Mouse (Mus musculus) neural tube, embryonic 12.5 days (tissue): Measurements from ENCODE around the gene Nhsl1. TPM values are rescaled to one million over a fixed set of nuclear protein-coding genes. Genes with fewer than 3 reads are reported as not detected.
A peak's percentile ranks its signal among the peaks of the same experiment; 100 is the strongest.

ENCODE experiments used
- ATAC-seq: fragments of 200-750 bp; cut with Nextera tagmentation; 2 replicates; pipeline ENCODE4 v1.8.0; 2017; ENCODE audit warnings: low read depth, mild to moderate bottlenecking, moderate TSS enrichment, moderate library complexity; ENCODE audit not compliant: low FRiP score
- H3K27ac ChIP-seq: fragments of 300-500 bp; sonication (generic); 2 replicates; pipeline ENCODE4 v1.5.1; 2016
- H3K27me3 ChIP-seq: fragments of 300-500 bp; sonication (generic); replicated peaks from 2 replicates; pipeline ENCODE4 v1.6.1; 2016; ENCODE audit warnings: mild to moderate bottlenecking
- H3K36me3 ChIP-seq: fragments of 300-500 bp; sonication (generic); 2 replicates; pipeline ENCODE4 v1.6.1; 2016; ENCODE audit warnings: mild to moderate bottlenecking
- H3K4me1 ChIP-seq: fragments of 300-500 bp; sonication (generic); 2 replicates; pipeline ENCODE4 v1.6.1; 2016
- H3K4me2 ChIP-seq: fragments of 300-500 bp; sonication (generic); replicated peaks from 2 replicates; pipeline ENCODE4 v1.6.1; 2016; ENCODE audit warnings: mild to moderate bottlenecking
- H3K4me3 ChIP-seq: fragments of 300-500 bp; sonication (generic); 2 replicates; pipeline ENCODE4 v1.5.1; 2016
- H3K9ac ChIP-seq: fragments of 300-500 bp; sonication (generic); 2 replicates; pipeline ENCODE4 v1.6.1; 2016; ENCODE audit warnings: mild to moderate bottlenecking
- H3K9me3 ChIP-seq: fragments of 300-500 bp; sonication (generic); 2 replicates; pipeline ENCODE4 v1.6.1; 2016; ENCODE audit warnings: mild to moderate bottlenecking
- WGBS: fragments of 180-500 bp; shearing (Covaris S2); methylation state at CpG from one replicate; pipeline ENCODE4 v1.1.7; 2016; 5-methylcytosine and 5-hydroxymethylcytosine counted together
- polyA plus RNA-seq: library from polyadenylated mRNA; unstranded; fragments of >200 nt; fragmentation: Nextera tagmentation; extraction: Ambion mirVana; gene quantifications from 2 replicates; pipeline ENCODE4 v1.2.1, GENCODE M21; 2016

The Nhsl1 gene
- polyA plus RNA-seq, 1 experiment from 2014 or later, result 18.9 TPM

DNA sequence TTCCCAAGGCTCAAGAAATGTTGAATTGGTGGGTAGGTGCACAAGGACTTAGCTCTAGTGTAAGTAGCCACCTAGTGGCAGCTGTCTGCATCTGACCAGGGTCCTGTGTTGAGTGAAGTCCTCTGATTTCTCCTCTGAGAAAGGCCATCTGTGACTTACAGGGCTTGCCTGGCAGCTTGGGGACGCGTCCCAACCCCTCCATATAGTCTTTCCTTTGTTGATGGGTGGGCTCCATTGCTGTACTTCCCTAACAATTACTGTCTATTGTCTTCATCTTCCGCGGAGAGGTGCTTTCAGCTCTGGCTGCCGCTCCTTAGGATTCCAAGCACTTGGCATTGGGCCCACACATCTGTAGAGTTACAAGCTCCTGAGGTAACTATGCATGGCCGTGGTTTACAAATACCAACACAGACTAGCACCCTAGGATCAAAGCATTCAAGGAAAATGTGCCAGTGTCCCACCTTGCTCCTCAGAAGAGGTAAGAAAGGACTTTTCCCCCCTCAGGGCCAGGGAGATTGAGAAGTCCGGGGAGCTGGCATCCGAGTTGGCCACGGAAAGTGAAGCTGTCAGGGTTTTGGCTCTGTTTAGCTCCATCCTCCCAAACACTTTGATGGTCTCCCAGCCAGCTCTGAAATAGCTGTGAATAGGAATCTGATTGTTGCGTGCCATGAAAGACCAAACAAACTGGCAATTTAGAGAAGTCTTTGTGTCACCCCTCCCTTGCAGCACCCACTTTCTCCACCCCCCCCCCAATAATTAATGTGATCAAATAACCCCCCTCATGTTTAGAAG lies 70.2 kb downstream of the Nhsl1 start:
- Histone ChIP-seq H3K36me3 (no peaks in the 10 kb centered on the region), H3K9me3 (no peaks in the 10 kb centered on the region), H3K9ac (no peak overlapping the region), H3K27ac (no peak overlapping the region), H3K4me1 (0 out of 2 replicates have a peak, but pooled peaks cover 6% of the 10 kb centered on the region), H3K27me3 (no peaks in the 10 kb centered on the region), H3K4me2 (no peak overlapping the region; the same call in 1 of the 2 replicates), H3K4me3 (no peak overlapping the region)
- ATAC-seq, result peak; percentile 76
- WGBS, result 20% methylated on average over 10 of the region's 10 CpGs

DNA sequence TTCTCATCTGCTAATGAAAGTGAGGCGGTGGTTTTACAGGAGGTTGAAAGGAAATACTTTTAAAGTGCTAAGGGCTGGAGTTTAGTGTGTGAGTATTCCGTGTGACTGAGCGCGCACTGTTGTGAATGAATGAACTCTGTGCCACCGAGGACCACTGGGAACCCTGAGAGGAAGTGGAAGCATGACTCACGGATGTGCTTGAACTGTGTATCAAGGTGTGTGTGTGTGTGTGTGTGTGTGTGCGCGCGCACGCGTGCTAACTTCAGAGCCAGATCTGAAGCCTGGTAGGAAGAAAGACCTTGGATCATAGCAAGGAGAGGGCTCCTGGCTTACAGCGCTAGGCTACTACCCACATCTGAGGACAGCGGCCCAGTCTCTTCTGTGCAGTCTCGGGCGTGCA lies 71.2 kb downstream of the Nhsl1 start:
- 88% methylated on average over 15 of the region's 15 CpGs for WGBS
- no peaks in the 10 kb centered on the region for H3K36me3 ChIP-seq
- no peak overlapping the region for H3K4me3 ChIP-seq
- no peaks in the 10 kb centered on the region for H3K9me3 ChIP-seq
- H3K27me3 ChIP-seq, result no peaks in the 10 kb centered on the region
- H3K4me1 ChIP-seq, result 0 out of 2 replicates have a peak, but pooled peaks cover 6% of the 10 kb centered on the region
- no peak for ATAC-seq
- H3K9ac ChIP-seq, result no peak overlapping the region
- H3K4me2 ChIP-seq, result no peak overlapping the region
- no peak overlapping the region for H3K27ac ChIP-seq

DNA sequence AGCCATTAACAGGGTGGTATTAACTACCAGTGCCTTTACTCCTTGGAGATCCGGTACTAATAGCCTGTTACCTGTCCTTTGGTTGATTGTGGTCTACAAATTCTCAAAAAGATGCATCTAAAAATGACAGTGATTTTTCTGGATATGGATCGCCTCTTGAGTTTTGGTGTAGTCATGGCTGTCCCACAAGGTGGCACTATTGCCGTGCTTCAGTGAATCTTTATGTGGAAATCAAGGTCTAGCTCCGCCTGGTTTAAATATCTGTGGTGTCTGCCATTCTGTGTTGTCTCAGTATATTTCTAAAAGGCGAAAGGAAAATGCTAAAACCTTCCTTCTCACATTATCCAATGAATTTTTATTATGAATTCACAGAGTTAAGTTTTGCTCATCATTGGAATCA lies 72.8 kb downstream of the Nhsl1 start:
- no peak overlapping the region for H3K4me2 ChIP-seq
- 0 out of 2 replicates have a peak, but pooled peaks cover 6% of the 10 kb centered on the region for H3K4me1 ChIP-seq
- no peak overlapping the region for H3K27ac ChIP-seq
- no peak overlapping the region for H3K9ac ChIP-seq
- no peaks in the 10 kb centered on the region for H3K36me3 ChIP-seq
- H3K9me3 ChIP-seq, result no peaks in the 10 kb centered on the region
- ATAC-seq, result no peak
- H3K4me3 ChIP-seq, result no peak overlapping the region
- WGBS, result 50% methylated on average over 5 of the region's 5 CpGs
- no peaks in the 10 kb centered on the region for H3K27me3 ChIP-seq

DNA sequence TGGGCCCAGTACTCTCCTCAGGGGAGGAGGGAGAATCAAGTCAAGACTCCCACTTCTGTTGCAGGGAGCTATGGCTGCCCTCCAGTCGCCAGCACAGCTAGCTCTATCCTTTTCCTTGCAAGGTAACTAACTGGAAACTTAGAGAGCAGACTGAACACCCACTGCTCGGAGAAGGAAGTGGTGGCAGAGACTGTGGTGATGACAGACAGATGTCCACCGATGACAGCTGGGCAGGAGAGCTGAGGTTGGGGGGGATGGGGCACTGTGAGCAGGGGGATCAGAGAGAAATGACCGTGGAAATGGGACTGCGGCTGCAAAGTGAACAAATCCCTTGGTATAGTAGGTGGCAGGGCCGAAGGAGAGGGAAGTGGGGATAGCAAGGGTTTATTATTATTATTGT lies 73.5 kb downstream of the Nhsl1 start:
- Histone ChIP-seq H3K4me3 (no peak overlapping the region), H3K9me3 (no peaks in the 10 kb centered on the region), H3K4me1 (0 out of 2 replicates have a peak, but pooled peaks cover 6% of the 10 kb centered on the region), H3K27ac (no peak overlapping the region), H3K4me2 (no peak overlapping the region), H3K36me3 (no peaks in the 10 kb centered on the region), H3K27me3 (no peaks in the 10 kb centered on the region), H3K9ac (no peak overlapping the region)
- WGBS, result 84% methylated on average over 6 of the region's 6 CpGs
- ATAC-seq, result no peak

DNA sequence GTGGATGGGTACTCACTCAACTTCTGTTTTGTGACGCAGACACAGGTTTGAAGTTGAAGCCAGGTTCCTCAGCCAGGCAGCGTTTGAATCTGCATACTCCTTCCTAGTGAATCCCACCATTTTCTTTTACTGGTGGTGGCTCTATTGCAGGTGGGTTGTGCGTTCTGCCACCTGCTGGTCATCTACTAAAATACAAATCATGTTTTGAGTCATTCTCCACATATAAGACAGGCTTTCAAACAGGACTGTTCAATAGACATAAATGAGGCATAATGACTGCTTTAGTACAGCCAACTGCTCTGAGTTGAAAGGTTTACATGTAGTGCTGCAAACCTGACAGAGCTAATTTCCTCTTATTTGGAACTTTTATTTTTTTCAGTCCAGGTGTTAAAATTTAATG lies 75.0 kb downstream of the Nhsl1 start:
- WGBS, result 52% methylated on average over 3 of the region's 3 CpGs
- no peak for ATAC-seq

DNA sequence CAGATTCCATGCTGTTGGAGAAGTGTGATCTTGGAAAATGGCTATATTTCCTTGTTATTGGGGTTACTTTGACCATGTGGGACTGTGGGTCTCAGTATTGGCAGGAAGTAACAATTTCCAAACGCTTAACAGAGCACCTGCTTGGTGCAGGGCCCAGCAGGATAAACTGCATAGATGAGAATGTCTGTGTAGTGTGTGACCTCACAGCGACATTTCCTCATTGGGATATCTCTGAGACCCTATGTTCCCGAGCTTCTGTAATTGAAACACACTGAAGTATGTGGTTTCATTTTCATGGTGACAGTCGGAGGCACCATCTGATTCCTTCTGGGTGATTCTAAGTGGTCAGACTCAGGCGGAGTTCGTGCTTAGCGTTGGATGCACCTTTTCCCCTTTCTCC lies 75.5 kb downstream of the Nhsl1 start:
- Histone ChIP-seq H3K4me2 (no peak overlapping the region), H3K36me3 (no peaks in the 10 kb centered on the region), H3K27ac (no peak overlapping the region), H3K9ac (no peak overlapping the region), H3K4me1 (no peaks in the 10 kb centered on the region), H3K27me3 (no peaks in the 10 kb centered on the region), H3K4me3 (no peak overlapping the region), H3K9me3 (no peaks in the 10 kb centered on the region)
- no peak for ATAC-seq
- 87% methylated on average over 7 of the region's 7 CpGs for WGBS

More for the DNA sequence above, 75.0 kb downstream of the Nhsl1 start:
- Histone ChIP-seq H3K4me1 (0 out of 2 replicates have a peak, but pooled peaks cover 5% of the 10 kb centered on the region), H3K36me3 (no peaks in the 10 kb centered on the region), H3K4me2 (no peak overlapping the region), H3K27me3 (no peaks in the 10 kb centered on the region), H3K27ac (no peak overlapping the region), H3K9me3 (no peaks in the 10 kb centered on the region), H3K9ac (no peak overlapping the region), H3K4me3 (no peak overlapping the region)

DNA sequence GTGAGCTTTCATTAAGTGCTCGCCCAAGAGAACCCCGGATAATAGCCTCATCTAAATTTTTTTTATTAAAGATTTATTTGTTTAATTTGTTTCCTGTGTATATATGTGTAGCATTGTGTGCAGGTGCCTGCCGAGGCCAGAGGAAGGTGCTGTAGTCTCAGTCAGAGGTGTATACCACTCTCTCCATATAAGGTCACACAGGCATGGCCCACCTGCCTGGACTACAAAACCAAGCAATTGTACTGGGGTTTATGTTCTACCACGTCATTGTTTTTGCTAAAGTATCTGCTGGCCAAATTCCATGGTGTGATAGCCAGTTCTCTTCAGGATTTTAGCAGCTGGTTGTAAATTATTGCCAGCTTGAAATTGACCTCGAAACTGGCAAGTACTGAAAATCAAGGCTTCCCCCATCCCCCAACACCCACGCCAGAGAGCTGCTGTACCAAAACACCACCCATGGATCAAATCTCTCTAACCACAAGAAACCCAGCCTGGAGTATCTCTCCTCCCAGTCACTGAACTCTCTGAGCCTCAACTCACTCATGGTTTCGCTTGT lies 81.4 kb downstream of the Nhsl1 start:
- Histone ChIP-seq H3K27ac (no peak overlapping the region), H3K9me3 (no peaks in the 10 kb centered on the region), H3K36me3 (no peaks in the 10 kb centered on the region), H3K4me2 (no peak overlapping the region), H3K9ac (no peak overlapping the region), H3K4me1 (no peaks in the 10 kb centered on the region; the same call in 1 of the 2 replicates), H3K4me3 (no peak overlapping the region), H3K27me3 (no peaks in the 10 kb centered on the region)
- ATAC-seq, result no peak
- 70% methylated on average over 7 of the region's 7 CpGs for WGBS

DNA sequence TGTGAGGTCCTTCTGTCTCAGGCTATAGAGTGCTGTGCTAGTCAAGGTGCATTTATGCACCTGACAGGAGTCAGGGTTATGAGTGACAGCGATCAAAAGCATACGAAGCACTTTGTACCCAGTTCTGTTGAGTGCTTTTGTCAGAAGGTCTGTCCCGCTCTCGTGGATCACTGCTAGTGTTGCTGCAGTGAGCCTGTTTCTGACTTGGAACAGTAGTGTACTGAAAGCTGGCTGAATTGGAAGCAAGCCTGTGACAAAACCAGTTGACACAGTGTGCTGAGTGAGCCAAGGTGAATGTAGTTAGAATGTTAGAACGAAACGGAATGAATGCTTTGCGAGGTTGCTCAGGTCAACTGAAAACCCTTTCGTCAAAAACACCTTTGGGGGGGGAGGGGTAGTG lies 82.2 kb downstream of the Nhsl1 start:
- ATAC-seq, result no peak
- Histone ChIP-seq H3K4me3 (no peak overlapping the region), H3K9me3 (no peaks in the 10 kb centered on the region), H3K36me3 (no peaks in the 10 kb centered on the region), H3K27ac (no peak overlapping the region), H3K4me2 (no peak overlapping the region), H3K9ac (no peak overlapping the region), H3K4me1 (no peaks in the 10 kb centered on the region; the same call in 1 of the 2 replicates), H3K27me3 (no peaks in the 10 kb centered on the region)
- 88% methylated on average over 8 of the region's 8 CpGs for WGBS

DNA sequence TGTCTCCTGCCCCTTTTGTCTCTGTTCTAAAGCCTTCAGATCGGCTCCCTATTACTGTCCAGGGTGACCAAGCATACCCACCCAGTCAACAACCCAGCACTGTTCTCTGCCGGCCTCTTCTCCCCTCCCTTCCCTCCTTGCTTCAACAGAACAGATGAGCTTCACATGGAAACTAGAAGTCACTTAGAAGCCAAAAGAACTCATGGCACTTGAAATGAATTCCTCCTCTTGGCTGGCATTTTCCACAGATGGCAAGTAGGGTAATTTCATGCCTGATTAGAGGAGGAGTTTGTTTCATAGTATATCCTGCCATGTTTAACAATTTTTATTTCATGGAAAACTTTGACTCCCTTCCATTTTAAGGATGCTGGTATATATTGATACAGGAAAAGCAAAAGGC lies 85.2 kb downstream of the Nhsl1 start:
- Histone ChIP-seq H3K9me3 (no peaks in the 10 kb centered on the region), H3K27me3 (no peaks in the 10 kb centered on the region), H3K9ac (no peak overlapping the region), H3K4me2 (no peak overlapping the region), H3K4me3 (no peak overlapping the region), H3K4me1 (peaks cover 10% of the 10 kb centered on the region), H3K36me3 (no peaks in the 10 kb centered on the region), H3K27ac (no peak overlapping the region)
- WGBS, result 22% methylated on average over 2 of the region's 2 CpGs
- ATAC-seq, result no peak

DNA sequence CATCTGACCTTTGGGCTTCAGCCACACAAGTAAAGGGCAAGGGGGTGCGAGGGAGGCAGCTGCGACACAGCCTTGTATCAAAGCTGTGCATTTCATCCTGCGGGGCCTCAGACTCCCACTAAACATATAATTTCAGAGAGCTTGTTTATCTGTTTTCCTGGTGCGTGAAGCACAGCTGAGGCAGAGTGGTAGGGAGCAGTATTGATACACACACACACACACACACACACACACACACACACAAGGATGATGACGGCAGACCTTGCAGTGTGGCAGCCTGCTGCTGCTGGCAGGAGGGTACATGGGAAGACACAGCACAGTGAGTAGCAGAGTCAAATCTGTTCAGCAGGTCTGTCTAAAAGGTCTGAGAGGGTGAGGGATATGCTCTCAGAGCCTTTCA lies 85.9 kb downstream of the Nhsl1 start:
- H3K27ac ChIP-seq, result no peak overlapping the region
- H3K9me3 ChIP-seq, result no peaks in the 10 kb centered on the region
- no peaks in the 10 kb centered on the region for H3K36me3 ChIP-seq
- H3K9ac ChIP-seq, result no peak overlapping the region
- no peaks in the 10 kb centered on the region for H3K27me3 ChIP-seq
- H3K4me3 ChIP-seq, result no peak overlapping the region
- ATAC-seq, result no peak
- 25% methylated on average over 5 of the region's 5 CpGs for WGBS
- no peak overlapping the region for H3K4me2 ChIP-seq
- peaks cover 17% of the 10 kb centered on the region for H3K4me1 ChIP-seq

DNA sequence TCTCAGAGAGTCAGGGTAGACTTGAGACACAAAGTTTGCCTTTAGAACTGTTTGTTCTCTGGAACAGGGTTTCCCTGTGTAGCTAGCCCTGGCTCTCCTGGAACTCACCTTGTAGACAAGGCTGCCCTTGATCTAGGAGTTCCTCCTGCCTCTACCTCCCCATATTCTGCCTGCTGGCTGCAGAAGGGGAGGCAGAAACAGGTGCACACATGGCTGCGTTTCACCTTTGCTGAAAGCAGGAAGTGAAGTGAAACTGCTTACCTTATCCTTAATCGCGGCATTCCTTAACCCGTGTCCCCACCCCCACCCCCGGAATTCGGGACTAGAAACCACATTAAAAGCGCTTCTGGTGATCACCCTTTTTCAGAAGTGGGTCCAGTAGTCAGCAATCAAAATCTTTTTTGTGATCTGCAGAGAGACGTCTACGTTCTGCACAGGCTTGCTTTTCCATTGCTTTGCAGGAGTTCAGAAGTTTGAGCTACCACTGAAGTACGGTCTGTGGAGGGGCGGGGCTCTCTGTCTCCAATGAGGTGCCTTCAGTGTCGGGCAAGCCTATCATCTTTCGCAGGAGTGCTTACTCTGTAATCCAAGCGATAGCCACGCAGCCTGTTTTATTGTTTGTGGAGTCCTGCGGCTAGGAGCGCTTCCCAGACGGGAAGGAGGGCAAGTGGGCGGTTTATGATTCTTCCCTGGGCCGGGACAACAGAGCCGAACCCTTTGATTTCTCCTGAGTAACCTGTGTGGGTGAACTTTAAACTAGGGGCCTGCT lies 88.5 kb downstream of the Nhsl1 start:
- WGBS, result under 1% methylated on average over 21 of the region's 21 CpGs
- H3K27ac ChIP-seq, result no peak overlapping the region
- H3K9me3 ChIP-seq, result no peaks in the 10 kb centered on the region
- H3K9ac ChIP-seq, result peak overlapping the region; percentile 64
- peaks cover 41% of the 10 kb centered on the region for H3K4me1 ChIP-seq
- H3K36me3 ChIP-seq, result no peaks in the 10 kb centered on the region
- ATAC-seq, result peak; percentile 90
- peak overlapping the region; percentile 56 for H3K4me3 ChIP-seq
- no peaks in the 10 kb centered on the region for H3K27me3 ChIP-seq
- peak overlapping the region; percentile 76 for H3K4me2 ChIP-seq

DNA sequence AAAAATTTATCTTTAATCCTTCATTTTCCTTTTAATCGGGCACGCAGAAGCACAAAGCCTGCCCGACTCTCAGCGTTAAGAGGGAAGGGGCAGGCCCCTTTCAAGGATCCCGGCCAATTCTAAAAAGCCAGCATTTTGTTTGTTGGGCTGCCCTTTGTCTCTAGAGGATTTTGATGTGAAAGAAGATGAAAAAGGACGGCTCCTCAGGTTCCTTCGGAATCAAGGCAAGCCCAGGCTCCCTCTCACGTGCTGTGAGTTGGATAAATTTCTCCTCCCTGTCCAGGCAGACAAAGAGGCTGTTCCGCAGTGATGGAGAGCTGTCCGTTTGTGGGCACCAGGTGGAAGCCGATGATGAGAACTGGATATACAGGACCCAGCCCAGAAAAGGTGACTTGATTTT lies 89.3 kb downstream of the Nhsl1 start:
- WGBS, result 6% methylated on average over 11 of the region's 11 CpGs
- ATAC-seq, result no peak; the same call in 1 of the 2 replicates
- no peak overlapping the region for H3K27ac ChIP-seq

More for the DNA sequence above, 89.3 kb downstream of the Nhsl1 start:
- Histone ChIP-seq H3K4me1 (peaks cover 42% of the 10 kb centered on the region), H3K9me3 (no peaks in the 10 kb centered on the region), H3K4me3 (peak overlapping the region; percentile 56), H3K36me3 (no peaks in the 10 kb centered on the region), H3K9ac (peak overlapping the region; percentile 64), H3K4me2 (peak overlapping the region; percentile 76), H3K27me3 (no peaks in the 10 kb centered on the region)
